Mouse (Mus musculus) heart, embryonic 11.5 days (tissue): ENCODE measurements around the gene Mcub. TPM values are rescaled to one million over a fixed set of nuclear protein-coding genes. Genes with fewer than 3 reads are reported as not detected.

Experiments used
- ATAC-seq: fragments of 200-750 bp; cut with Nextera tagmentation; replicated peaks from 2 replicates; pipeline ENCODE4 v1.8.0; 2017; ENCODE audit warnings: moderate library complexity; ENCODE audit not compliant: insufficient number of reproducible peaks, low FRiP score, low TSS enrichment
- H3K27ac ChIP-seq: fragments of 300-500 bp; sonication (generic); 2 replicates; pipeline ENCODE4 v1.5.1; 2014; ENCODE audit warnings: mild to moderate bottlenecking, low read depth, low read length
- H3K27me3 ChIP-seq: fragments of 300-500 bp; sonication (generic); 2 replicates; pipeline ENCODE4 v1.6.1; 2014; ENCODE audit warnings: mild to moderate bottlenecking, low read length, mixed read lengths; ENCODE audit not compliant: control insufficient read depth, insufficient read depth
- H3K36me3 ChIP-seq: fragments of 300-500 bp; sonication (generic); 2 replicates; pipeline ENCODE4 v1.6.1; 2014; ENCODE audit warnings: mild to moderate bottlenecking, low read length, moderate library complexity, mixed read lengths; ENCODE audit not compliant: control insufficient read depth, insufficient read depth
- H3K4me1 ChIP-seq: fragments of 300-500 bp; sonication (generic); 2 replicates; pipeline ENCODE4 v1.6.1; 2014; ENCODE audit warnings: low read length; ENCODE audit not compliant: control insufficient read depth, insufficient read depth
- H3K4me2 ChIP-seq: fragments of 300-500 bp; sonication (generic); 2 replicates; pipeline ENCODE4 v1.6.1; 2014; ENCODE audit warnings: mild to moderate bottlenecking, moderate library complexity
- H3K4me3 ChIP-seq: fragments of 300-500 bp; sonication (generic); 2 replicates; pipeline ENCODE4 v1.5.1; 2014; ENCODE audit warnings: low read depth, low read length
- H3K9ac ChIP-seq: fragments of 300-500 bp; sonication (generic); 2 replicates; pipeline ENCODE4 v1.6.1; 2014; ENCODE audit warnings: mild to moderate bottlenecking, low read depth, low read length, moderate library complexity
- H3K9me3 ChIP-seq: fragments of 300-500 bp; sonication (generic); replicated peaks from 2 replicates; pipeline ENCODE4 v1.6.1; 2016; ENCODE audit warnings: low read length; ENCODE audit not compliant: control insufficient read depth
- WGBS: fragments of 180-500 bp; shearing (Covaris S2); extraction: QIAGEN DNeasy Blood & Tissue Kit; methylation state at CpG from one replicate; pipeline ENCODE4 v1.1.7; 2014; ENCODE audit not compliant: insufficient replicate concordance; 5-methylcytosine and 5-hydroxymethylcytosine counted together
- polyA plus RNA-seq: library from polyadenylated mRNA; unstranded; fragments of >200 nt; fragmentation: Nextera tagmentation; extraction: Ambion mirVana; gene quantifications from 2 replicates; pipeline ENCODE4 v1.2.1, GENCODE M21; 2014

The Mcub gene
- polyA plus RNA-seq, 1 experiment from 2014 or later = 4.3 TPM

GRCm38 (mm10) chr3:129946217-129946914 lies 23.6 kb downstream of the Mcub start:
- no peaks in the 10 kb centered on the region for H3K36me3 ChIP-seq
- H3K9me3 ChIP-seq = no peaks in the 10 kb centered on the region
- H3K9ac ChIP-seq = no peak overlapping the region
- no peaks in the 10 kb centered on the region for H3K27me3 ChIP-seq
- H3K4me3 ChIP-seq = no peak overlapping the region
- ATAC-seq = no peak
- no peak overlapping the region for H3K27ac ChIP-seq
- WGBS = 67% methylated on average over 5 of the region's 5 CpGs
- H3K4me1 ChIP-seq = no peaks in the 10 kb centered on the region
- H3K4me2 ChIP-seq = no peak overlapping the region

DNA sequence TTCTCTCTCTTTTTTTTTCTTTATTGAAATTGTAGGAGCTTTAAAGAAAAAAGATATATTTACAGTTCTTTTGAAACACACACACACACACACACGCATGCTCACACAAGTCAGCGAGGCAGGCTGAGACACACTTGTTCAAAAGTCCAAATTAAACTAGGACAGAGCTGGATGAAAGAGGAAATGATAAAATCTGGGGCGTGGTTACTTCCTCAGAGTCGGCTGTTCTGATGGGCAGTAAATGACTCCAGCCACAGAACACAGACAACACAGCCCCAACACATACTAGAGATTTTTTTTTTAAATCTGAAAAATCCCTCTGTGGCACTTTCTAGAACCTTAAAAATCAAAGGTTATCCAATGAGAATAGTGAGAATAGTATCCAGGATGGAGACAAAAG lies 26.2 kb downstream of the Mcub start:
- no peak overlapping the region for H3K4me2 ChIP-seq
- no peak overlapping the region for H3K4me3 ChIP-seq
- H3K36me3 ChIP-seq = no peaks in the 10 kb centered on the region
- no peak for ATAC-seq
- no peaks in the 10 kb centered on the region for H3K27me3 ChIP-seq
- H3K9me3 ChIP-seq = no peaks in the 10 kb centered on the region
- H3K27ac ChIP-seq = no peak overlapping the region
- no peak overlapping the region for H3K9ac ChIP-seq
- H3K4me1 ChIP-seq = no peaks in the 10 kb centered on the region
- 60% methylated on average over 4 of the region's 4 CpGs for WGBS

- Histone ChIP-seq H3K36me3 (no peaks in the 10 kb centered on the region), H3K4me3 (no peak overlapping the region), H3K4me2 (no peak overlapping the region), H3K9me3 (no peaks in the 10 kb centered on the region), H3K4me1 (no peaks in the 10 kb centered on the region), H3K27me3 (no peaks in the 10 kb centered on the region), H3K27ac (no peak overlapping the region), H3K9ac (no peak overlapping the region)
- 80% methylated on average over 1 of the region's 1 CpGs for WGBS
- ATAC-seq = no peak
These were observed 28.7 kb downstream of the Mcub start for GRCm38 (mm10) chr3:129941291-129941690.

- no peak for ATAC-seq
These were observed 29.2 kb downstream of the Mcub start for GRCm38 (mm10) chr3:129940780-129941179.

GRCm38 (mm10) chr3:129939058-129939457 lies 30.9 kb downstream of the Mcub start:
- no peak overlapping the region for H3K4me2 ChIP-seq
- no peaks in the 10 kb centered on the region for H3K36me3 ChIP-seq
- no peak overlapping the region for H3K9ac ChIP-seq
- H3K4me1 ChIP-seq = no peaks in the 10 kb centered on the region
- no peak overlapping the region for H3K4me3 ChIP-seq
- H3K27ac ChIP-seq = no peak overlapping the region
- 57% methylated on average over 7 of the region's 7 CpGs for WGBS
- H3K9me3 ChIP-seq = no peaks in the 10 kb centered on the region
- H3K27me3 ChIP-seq = no peaks in the 10 kb centered on the region
- no peak for ATAC-seq

More at GRCm38 (mm10) chr3:129940780-129941179, 29.2 kb downstream of the Mcub start:
- Histone ChIP-seq H3K9me3 (no peaks in the 10 kb centered on the region), H3K4me3 (no peak overlapping the region), H3K36me3 (no peaks in the 10 kb centered on the region), H3K27me3 (no peaks in the 10 kb centered on the region), H3K27ac (no peak overlapping the region), H3K4me2 (no peak overlapping the region), H3K4me1 (no peaks in the 10 kb centered on the region), H3K9ac (no peak overlapping the region)
- WGBS = 93% methylated on average over 2 of the region's 2 CpGs

GRCm38 (mm10) chr3:129937848-129938247 lies 32.2 kb downstream of the Mcub start:
- H3K27ac ChIP-seq = no peak overlapping the region
- ATAC-seq = no peak
- H3K9me3 ChIP-seq = no peaks in the 10 kb centered on the region
- WGBS = 53% methylated on average over 3 of the region's 3 CpGs
- no peak overlapping the region for H3K4me2 ChIP-seq
- H3K4me3 ChIP-seq = no peak overlapping the region
- H3K36me3 ChIP-seq = no peaks in the 10 kb centered on the region
- H3K9ac ChIP-seq = no peak overlapping the region
- no peaks in the 10 kb centered on the region for H3K4me1 ChIP-seq
- H3K27me3 ChIP-seq = no peaks in the 10 kb centered on the region

GRCm38 (mm10) chr3:129936561-129936960 lies 33.4 kb downstream of the Mcub start:
- Histone ChIP-seq H3K36me3 (no peaks in the 10 kb centered on the region), H3K9me3 (no peaks in the 10 kb centered on the region), H3K4me3 (no peak overlapping the region), H3K27ac (no peak overlapping the region), H3K9ac (no peak overlapping the region), H3K27me3 (no peaks in the 10 kb centered on the region), H3K4me2 (no peak overlapping the region), H3K4me1 (no peaks in the 10 kb centered on the region)
- no peak for ATAC-seq
- 65% methylated on average over 9 of the region's 9 CpGs for WGBS

GRCm38 (mm10) chr3:129932443-129932842 lies 37.6 kb downstream of the Mcub start:
- no peak for ATAC-seq
- Histone ChIP-seq H3K4me1 (no peaks in the 10 kb centered on the region), H3K4me3 (no peak overlapping the region), H3K27me3 (no peaks in the 10 kb centered on the region), H3K9me3 (no peaks in the 10 kb centered on the region), H3K36me3 (no peaks in the 10 kb centered on the region), H3K9ac (no peak overlapping the region), H3K4me2 (no peak overlapping the region), H3K27ac (no peak overlapping the region)
- WGBS = 40% methylated on average over 4 of the region's 4 CpGs

- 62% methylated on average over 6 of the region's 6 CpGs for WGBS
- no peak for ATAC-seq
These were observed 39.7 kb downstream of the Mcub start for GRCm38 (mm10) chr3:129930213-129930778.

More at GRCm38 (mm10) chr3:129930213-129930778, 39.7 kb downstream of the Mcub start:
- Histone ChIP-seq H3K36me3 (no peaks in the 10 kb centered on the region), H3K27ac (no peak overlapping the region), H3K4me3 (no peak overlapping the region), H3K9me3 (no peaks in the 10 kb centered on the region), H3K4me2 (no peak overlapping the region), H3K4me1 (no peaks in the 10 kb centered on the region), H3K9ac (no peak overlapping the region), H3K27me3 (no peaks in the 10 kb centered on the region)
